Mouse (Mus musculus) limb, embryonic 15.5 days (tissue): ENCODE data around the gene Olfr961. TPM values are rescaled to one million over a fixed set of nuclear protein-coding genes. Genes with fewer than 3 reads are reported as not detected.

ENCODE experiments used
- ATAC-seq: fragments of 200-750 bp; cut with Nextera tagmentation; 2 replicates; pipeline ENCODE4 v1.8.0; 2017; ENCODE audit warnings: low read depth, moderate TSS enrichment; ENCODE audit not compliant: insufficient number of reproducible peaks, low FRiP score, low TSS enrichment
- H3K27ac ChIP-seq: fragments of 300-500 bp; sonication (generic); 2 replicates; pipeline ENCODE4 v1.5.1; 2015; ENCODE audit warnings: moderate library complexity, mild to moderate bottlenecking, inconsistent platforms
- H3K27me3 ChIP-seq: fragments of 300-500 bp; sonication (generic); 2 replicates; pipeline ENCODE4 v1.6.1; 2015; ENCODE audit warnings: inconsistent platforms
- H3K36me3 ChIP-seq: fragments of 300-500 bp; sonication (generic); 2 replicates; pipeline ENCODE4 v1.6.1; 2015; ENCODE audit warnings: inconsistent platforms
- H3K4me1 ChIP-seq: fragments of 300-500 bp; sonication (generic); 2 replicates; pipeline ENCODE4 v1.6.1; 2015; ENCODE audit warnings: inconsistent platforms
- H3K4me2 ChIP-seq: fragments of 300-500 bp; sonication (generic); 2 replicates; pipeline ENCODE4 v1.6.1; 2015; ENCODE audit warnings: mild to moderate bottlenecking, inconsistent platforms
- H3K4me3 ChIP-seq: fragments of 300-500 bp; sonication (generic); 2 replicates; pipeline ENCODE4 v1.5.1; 2015; ENCODE audit warnings: mild to moderate bottlenecking, inconsistent platforms
- H3K9ac ChIP-seq: fragments of 300-500 bp; sonication (generic); 2 replicates; pipeline ENCODE4 v1.6.1; 2015; ENCODE audit warnings: inconsistent platforms
- H3K9me3 ChIP-seq: fragments of 300-500 bp; sonication (generic); 2 replicates; pipeline ENCODE4 v1.6.1; 2016; ENCODE audit warnings: inconsistent platforms
- WGBS: fragments of 180-500 bp; shearing (Covaris S2); methylation state at CpG from one replicate; pipeline ENCODE4 v1.1.7; 2015; 5-methylcytosine and 5-hydroxymethylcytosine counted together
- polyA plus RNA-seq: library from polyadenylated mRNA; unstranded; fragments of >200 nt; fragmentation: Nextera tagmentation; extraction: Ambion mirVana; gene quantifications from 2 replicates; pipeline ENCODE4 v1.2.1, GENCODE M21; 2015

Gene Olfr961
- not detected in 2 replicates for polyA plus RNA-seq

DNA sequence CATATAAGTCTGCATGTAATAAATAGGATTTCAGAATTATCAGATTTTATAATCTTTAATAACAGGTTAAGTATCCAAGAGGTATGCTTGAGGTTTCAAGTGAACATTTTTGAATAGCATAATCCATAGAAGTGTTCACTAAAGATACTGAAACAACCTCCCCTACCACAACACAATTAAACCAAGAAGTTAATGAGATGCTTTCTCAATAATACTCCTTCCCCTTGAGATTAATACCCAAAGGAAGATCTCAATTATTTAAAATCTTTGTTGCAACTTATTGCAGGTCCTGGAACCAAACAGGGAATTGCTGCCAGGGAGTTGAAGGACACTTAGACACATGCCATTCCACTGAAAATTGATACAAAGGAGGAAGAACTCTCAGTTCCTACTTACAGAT lies at the start of gene Olfr961:
Olfr961 (plus strand) TSS at position 301 of the 400 bp plus-strand sequence.
- Histone ChIP-seq H3K4me2 (no peak within 1 kb of the TSS), H3K4me3 (no peak within 1 kb of the TSS), H3K27me3 (no peaks in the 10 kb centered on the region), H3K4me1 (no peaks in the 10 kb centered on the region), H3K9ac (no peak within 1 kb of the TSS), H3K9me3 (no peaks in the 10 kb centered on the region), H3K36me3 (no peaks in the 10 kb centered on the region), H3K27ac (no peak within 1 kb of the TSS)
- no peak for ATAC-seq

GRCm38 (mm10) chr9:39602536-39603332 lies 42.2 kb upstream of the Olfr961 start:
- Histone ChIP-seq H3K27me3 (no peaks in the 10 kb centered on the region), H3K4me1 (peaks cover 7% of the 10 kb centered on the region; the same call in 1 of the 2 replicates), H3K36me3 (no peaks in the 10 kb centered on the region), H3K27ac (peak overlapping the region; percentile 64), H3K9ac (0 out of 2 replicates have a peak overlapping the region, but pooled peaks have one; percentile 21), H3K4me3 (peak overlapping the region; percentile 36), H3K9me3 (no peaks in the 10 kb centered on the region), H3K4me2 (peak overlapping the region; percentile 73)
- WGBS: under 1% methylated on average over 19 of the region's 19 CpGs
- peak; percentile 67; the same call in 1 of the 2 replicates for ATAC-seq

DNA sequence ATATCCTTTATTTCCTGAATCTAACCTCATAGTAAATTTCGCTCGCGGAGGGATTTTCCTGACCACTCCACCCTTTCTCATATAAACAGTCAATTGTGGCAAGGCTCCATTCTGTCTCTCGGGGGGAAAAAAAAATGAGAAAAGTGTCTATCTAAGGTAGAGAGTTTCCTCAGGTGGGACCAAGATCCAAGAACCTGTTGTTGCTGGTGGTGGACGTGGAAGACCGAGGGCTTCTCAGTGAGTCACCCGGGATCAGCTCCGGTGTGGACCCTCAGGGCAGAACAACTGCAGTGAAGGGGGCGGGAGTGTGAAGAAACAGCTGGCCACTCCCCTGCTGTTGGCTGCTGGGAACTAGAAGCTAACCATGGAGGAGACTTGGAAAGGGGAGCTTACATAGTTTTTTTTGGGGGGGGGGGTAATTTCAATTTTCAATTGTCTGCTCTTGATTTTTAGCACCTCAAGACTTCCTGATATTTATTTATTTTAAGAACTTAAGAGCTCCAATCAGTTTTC lies 41.5 kb upstream of the Olfr961 start:
- Histone ChIP-seq H3K9me3 (no peaks in the 10 kb centered on the region), H3K36me3 (no peaks in the 10 kb centered on the region), H3K4me3 (peak overlapping the region; percentile 36), H3K4me1 (peaks cover 7% of the 10 kb centered on the region; the same call in 1 of the 2 replicates), H3K9ac (peak overlapping the region; percentile 21; the same call in 1 of the 2 replicates), H3K4me2 (peak overlapping the region; percentile 73), H3K27ac (peak overlapping the region; percentile 84), H3K27me3 (no peaks in the 10 kb centered on the region)
- 0% methylated on average over 9 of the region's 9 CpGs for whole genome bisulfite sequencing
- ATAC-seq: peak; percentile 68; the same call in 1 of the 2 replicates

- H3K27ac ChIP-seq: peak within 1 kb of the TSS; percentile 84
These were observed 40.9 kb upstream of the Olfr961 start, which contains the start of gene AW551984 for GRCm38 (mm10) chr9:39603999-39604453. TSS of gene AW551984 (minus strand) at chr9:39604403.

GRCm38 (mm10) chr9:39608497-39608896 lies 36.4 kb upstream of the Olfr961 start:
- no peak for ATAC-seq
- peaks cover 7% of the 10 kb centered on the region; the same call in 1 of the 2 replicates for H3K4me1 ChIP-seq
- H3K9ac ChIP-seq: no peak overlapping the region
- no peaks in the 10 kb centered on the region for H3K36me3 ChIP-seq
- no peak overlapping the region for H3K4me3 ChIP-seq
- H3K27me3 ChIP-seq: no peaks in the 10 kb centered on the region
- H3K27ac ChIP-seq: no peak overlapping the region
- no peaks in the 10 kb centered on the region for H3K9me3 ChIP-seq
- H3K4me2 ChIP-seq: no peak overlapping the region

More at GRCm38 (mm10) chr9:39603999-39604453, 40.9 kb upstream of the Olfr961 start, which contains the start of gene AW551984:
- Histone ChIP-seq H3K27me3 (no peaks in the 10 kb centered on the region), H3K36me3 (no peaks in the 10 kb centered on the region), H3K4me2 (peak within 1 kb of the TSS; percentile 73), H3K4me3 (peak within 1 kb of the TSS; percentile 36), H3K9ac (peak within 1 kb of the TSS; percentile 21; the same call in 1 of the 2 replicates), H3K4me1 (peaks cover 7% of the 10 kb centered on the region; the same call in 1 of the 2 replicates), H3K9me3 (no peaks in the 10 kb centered on the region)
- WGBS: under 1% methylated on average over 8 of the region's 8 CpGs
- ATAC-seq: peak; percentile 75; the same call in 1 of the 2 replicates

- no peak for ATAC-seq
- Histone ChIP-seq H3K4me1 (no peaks in the 10 kb centered on the region), H3K36me3 (no peaks in the 10 kb centered on the region), H3K27ac (no peak within 1 kb of the TSS), H3K4me2 (no peak within 1 kb of the TSS), H3K9ac (no peak within 1 kb of the TSS), H3K4me3 (no peak within 1 kb of the TSS), H3K27me3 (no peaks in the 10 kb centered on the region), H3K9me3 (no peaks in the 10 kb centered on the region)
- WGBS: 75% methylated on average over 3 of the region's 3 CpGs
These were observed 34.5 kb upstream of the Olfr961 start, which contains the start of gene Olfr148 for GRCm38 (mm10) chr9:39610355-39610754. TSS of gene Olfr148 (plus strand) at chr9:39610655.

- Histone ChIP-seq H3K4me2 (no peak overlapping the region), H3K4me1 (no peaks in the 10 kb centered on the region), H3K36me3 (no peaks in the 10 kb centered on the region), H3K4me3 (no peak overlapping the region), H3K9ac (no peak overlapping the region), H3K27ac (no peak overlapping the region), H3K9me3 (no peaks in the 10 kb centered on the region), H3K27me3 (no peaks in the 10 kb centered on the region)
- 58% methylated on average over 1 of the region's 1 CpGs for WGBS
- ATAC-seq: no peak
These were observed 32.9 kb upstream of the Olfr961 start for GRCm38 (mm10) chr9:39611953-39612352.

- 55% methylated on average over 1 of the region's 1 CpGs for WGBS
- no peaks in the 10 kb centered on the region for H3K36me3 ChIP-seq
- no peaks in the 10 kb centered on the region for H3K4me1 ChIP-seq
- no peak within 1 kb of the TSS for H3K4me3 ChIP-seq
- ATAC-seq: no peak
- H3K4me2 ChIP-seq: no peak within 1 kb of the TSS
- H3K9ac ChIP-seq: no peak within 1 kb of the TSS
- H3K27ac ChIP-seq: no peak within 1 kb of the TSS
- no peaks in the 10 kb centered on the region for H3K9me3 ChIP-seq
- no peaks in the 10 kb centered on the region for H3K27me3 ChIP-seq
These were observed 23.8 kb upstream of the Olfr961 start, which contains the start of gene Olfr960 for GRCm38 (mm10) chr9:39621073-39621472. TSS of gene Olfr960 (plus strand) at chr9:39621373.

DNA sequence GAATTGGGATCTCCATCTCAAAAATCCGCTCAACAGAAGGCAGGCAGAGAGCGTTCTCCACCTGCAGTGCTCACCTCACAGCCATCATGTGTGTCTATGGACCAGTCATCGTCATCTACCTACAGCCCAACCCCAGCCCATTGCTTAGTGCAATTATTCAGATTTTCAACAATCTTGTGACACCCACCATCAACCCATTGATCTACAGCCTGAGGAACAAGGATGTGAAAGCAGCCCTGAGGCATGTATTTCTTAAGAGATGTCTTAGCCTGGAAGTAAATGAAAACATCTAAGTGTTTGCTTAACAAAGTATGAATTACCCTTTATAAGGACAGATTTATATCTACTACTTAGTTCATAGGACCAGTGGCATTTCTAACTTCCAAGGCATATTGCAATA lies 21.1 kb upstream of the Olfr961 start:
- H3K4me3 ChIP-seq: no peak overlapping the region
- H3K4me2 ChIP-seq: no peak overlapping the region
- no peak for ATAC-seq
- H3K9me3 ChIP-seq: no peaks in the 10 kb centered on the region
- no peaks in the 10 kb centered on the region for H3K36me3 ChIP-seq
- no peaks in the 10 kb centered on the region for H3K27me3 ChIP-seq
- H3K4me1 ChIP-seq: no peaks in the 10 kb centered on the region
- 85% methylated on average over 3 of the region's 3 CpGs for WGBS
- H3K27ac ChIP-seq: no peak overlapping the region
- H3K9ac ChIP-seq: no peak overlapping the region

DNA sequence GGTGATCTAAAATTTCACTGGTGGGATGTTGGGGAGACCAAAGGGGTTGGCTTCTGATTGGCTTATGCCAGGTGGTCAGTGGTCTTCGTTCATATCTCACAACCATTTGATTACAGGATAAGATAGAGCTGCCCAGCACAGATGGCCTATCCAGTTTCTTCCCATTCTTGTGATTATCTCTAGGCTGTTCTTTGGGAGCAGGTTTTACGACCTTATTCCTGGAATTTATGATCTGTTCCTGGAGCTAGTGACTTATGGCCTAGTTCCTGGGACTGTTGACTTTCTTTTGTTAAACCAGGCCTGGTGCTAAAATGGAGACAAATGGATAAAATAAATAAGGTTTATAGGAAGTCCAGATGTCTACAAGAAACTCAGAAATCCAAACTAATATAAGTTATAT lies 20.2 kb upstream of the Olfr961 start:
- Histone ChIP-seq H3K9me3 (no peaks in the 10 kb centered on the region), H3K9ac (no peak overlapping the region), H3K4me1 (no peaks in the 10 kb centered on the region), H3K4me3 (no peak overlapping the region), H3K27ac (no peak overlapping the region), H3K4me2 (no peak overlapping the region), H3K27me3 (no peaks in the 10 kb centered on the region), H3K36me3 (no peaks in the 10 kb centered on the region)
- 41% methylated on average over 2 of the region's 2 CpGs for WGBS
- ATAC-seq: no peak

GRCm38 (mm10) chr9:39629069-39629468 lies 15.8 kb upstream of the Olfr961 start:
- no peak for ATAC-seq
- Histone ChIP-seq H3K9ac (no peak overlapping the region), H3K4me2 (no peak overlapping the region), H3K27ac (no peak overlapping the region), H3K4me1 (no peaks in the 10 kb centered on the region), H3K4me3 (no peak overlapping the region), H3K36me3 (no peaks in the 10 kb centered on the region), H3K27me3 (no peaks in the 10 kb centered on the region), H3K9me3 (no peaks in the 10 kb centered on the region)
- WGBS: 80% methylated on average over 2 of the region's 2 CpGs
